Mouse (Mus musculus) cerebellum, adult 2 months (tissue): ENCODE data around the gene Lcp1. TPM values are rescaled to one million over a fixed set of nuclear protein-coding genes. Genes with fewer than 3 reads are reported as not detected.
"Not testable (repeated sequence)": the region's sequence is repeated elsewhere in the genome, so short reads cannot be mapped to it uniquely, and the experiment has no call there.

ENCODE experiments used
- DNase-seq, 2 experiments: peaks; one replicate each; pipeline ENCODE4 v3.0.0; 2021
- H3K27ac ChIP-seq: fragments of 200-500 bp; 2 replicates; pipeline ENCODE4 v1.5.1; 2012; ENCODE audit warnings: low read length, control low read depth, inconsistent platforms; ENCODE audit not compliant: insufficient read depth
- H3K27me3 ChIP-seq: fragments of 200-500 bp; 2 replicates; pipeline ENCODE4 v1.6.1; 2012; ENCODE audit warnings: inconsistent platforms, mild to moderate bottlenecking, low read length, moderate library complexity; ENCODE audit not compliant: control insufficient read depth, insufficient read depth
- H3K4me1 ChIP-seq: fragments of 200-500 bp; 2 replicates; pipeline ENCODE4 v1.6.1; 2011; ENCODE audit warnings: low read length; ENCODE audit not compliant: control insufficient read depth, insufficient read depth
- H3K4me3 ChIP-seq: fragments of 200-500 bp; replicated peaks from 2 replicates; pipeline ENCODE3; 2011; ENCODE audit warnings: mild to moderate bottlenecking, low read depth, low read length, control low read depth; ENCODE audit not compliant: insufficient read depth
- CTCF ChIP-seq: fragments of 200-500 bp; IDR thresholded peaks from 2 replicates; pipeline ENCODE4 v1.5.1; 2011; ENCODE audit warnings: low read depth, mild to moderate bottlenecking, control low read depth, low read length, moderate library complexity, borderline replicate concordance; ENCODE audit not compliant: insufficient read depth
- POLR2A ChIP-seq: fragments of 200-500 bp; IDR thresholded peaks from 2 replicates; pipeline ENCODE4 v1.6.1; 2011; ENCODE audit warnings: low read length, control low read depth, borderline replicate concordance; ENCODE audit not compliant: insufficient read depth
- WGBS: fragments of 180-500 bp; shearing (Covaris S2); methylation state at CpG from one replicate; pipeline ENCODE4 v1.1.7; 2018; 5-methylcytosine and 5-hydroxymethylcytosine counted together
- polyA plus RNA-seq: library from polyadenylated mRNA; depleted of rRNA; stranded (reverse); fragments of >200 nt; gene quantifications from 2 replicates; pipeline ENCODE4 v1.2.3, GENCODE M21; 2012; rRNA removed

Lcp1 gene
- polyA plus RNA-seq, result 8.1 and 9.1 TPM in 2 replicates

GRCm38 (mm10) chr14:75130501-75131318, at the start of gene Lcp1, which contains the start of gene Lrrc63:
TSS of gene Lcp1 (plus strand) at chr14:75131101.
TSS of gene Lrrc63 (minus strand) at chr14:75130881.
- DNase-seq, result peak; percentile 66 to 70
- no peaks in the 10 kb centered on the region for H3K4me1 ChIP-seq
- TF ChIP-seq POLR2A, result no peak
- H3K27ac ChIP-seq, result no peak within 1 kb of the TSS
- WGBS, result under 1% methylated on average over 42 of the region's 42 CpGs
- no peaks in the 10 kb centered on the region for H3K27me3 ChIP-seq
- peak within 1 kb of the TSS; percentile 79 for H3K4me3 ChIP-seq

- no peaks in the 10 kb centered on the region for H3K4me1 ChIP-seq
- no peak for DNase-seq
- 93% methylated on average over 5 of the region's 5 CpGs for WGBS
- no peak for TF ChIP-seq CTCF
- TF ChIP-seq POLR2A, result no peak
- H3K4me3 ChIP-seq, result no peak overlapping the region
- H3K27ac ChIP-seq, result no peak overlapping the region
- H3K27me3 ChIP-seq, result no peaks in the 10 kb centered on the region
Observed at GRCm38 (mm10) chr14:75102956-75103355, 27.9 kb upstream of the Lcp1 start.

- H3K4me1 ChIP-seq, result no peaks in the 10 kb centered on the region
- no peak for DNase-seq
- WGBS, result 87% methylated on average over 8 of the region's 8 CpGs
- H3K4me3 ChIP-seq, result no peak overlapping the region
- TF ChIP-seq CTCF, result no peak
- no peak for TF ChIP-seq POLR2A
- no peaks in the 10 kb centered on the region for H3K27me3 ChIP-seq
- no peak overlapping the region for H3K27ac ChIP-seq
Observed at GRCm38 (mm10) chr14:75121658-75122057, 9.2 kb upstream of the Lcp1 start.

- H3K27me3 ChIP-seq, result no peaks in the 10 kb centered on the region
- no peak overlapping the region for H3K27ac ChIP-seq
- DNase-seq, result no peak
- TF ChIP-seq CTCF, result no peak
- TF ChIP-seq POLR2A, result no peak
- H3K4me3 ChIP-seq, result peak overlapping the region; percentile 59
- 8% methylated on average over 12 of the region's 12 CpGs for WGBS
- H3K4me1 ChIP-seq, result no peaks in the 10 kb centered on the region
Observed at GRCm38 (mm10) chr14:75131324-75131935, 529 bp downstream of the Lcp1 start.

GRCm38 (mm10) chr14:75136119-75136966, 5.4 kb downstream of the Lcp1 start:
- Histone ChIP-seq H3K4me3 (no peak overlapping the region), H3K4me1 (no peaks in the 10 kb centered on the region), H3K27me3 (no peaks in the 10 kb centered on the region), H3K27ac (no peak overlapping the region)
- TF ChIP-seq POLR2A (no peak), CTCF (no peak)
- DNase-seq, result no peak
- WGBS, result 83% methylated on average over 25 of the region's 25 CpGs

- Histone ChIP-seq H3K4me3 (no peak overlapping the region), H3K27me3 (no peaks in the 10 kb centered on the region), H3K4me1 (no peaks in the 10 kb centered on the region), H3K27ac (no peak overlapping the region)
- no peak for TF ChIP-seq CTCF
- no peak for TF ChIP-seq POLR2A
- DNase-seq, result no peak
- WGBS, result 85% methylated on average over 10 of the region's 10 CpGs
Observed at GRCm38 (mm10) chr14:75138503-75138902, 7.6 kb downstream of the Lcp1 start.

- Histone ChIP-seq H3K27ac (no peak overlapping the region), H3K4me3 (no peak overlapping the region), H3K4me1 (no peaks in the 10 kb centered on the region), H3K27me3 (no peaks in the 10 kb centered on the region)
- WGBS, result 82% methylated on average over 2 of the region's 2 CpGs
- DNase-seq, result no peak
- TF ChIP-seq CTCF (no peak), POLR2A (no peak)
Observed at GRCm38 (mm10) chr14:75139225-75139624, 8.3 kb downstream of the Lcp1 start.

- H3K4me1 ChIP-seq, DNase-seq, H3K27ac ChIP-seq, H3K27me3 ChIP-seq, H3K4me3 ChIP-seq: not testable (repeated sequence)
- 87% methylated on average over 2 of the region's 2 CpGs for WGBS
Observed at GRCm38 (mm10) chr14:75147706-75148105, 16.8 kb downstream of the Lcp1 start.
